Mouse (Mus musculus) MEL (cell line): ENCODE results near the gene Il4. TPM values are rescaled to one million over a fixed set of nuclear protein-coding genes. Genes with fewer than 3 reads are reported as not detected.

Source experiments
- DNase-seq: peaks from one replicate; pipeline ENCODE4 v3.0.0; 2011; ENCODE audit warnings: low read depth, low spot score
- H3K27ac ChIP-seq: 2 replicates; pipeline ENCODE4 v1.5.1; 2012; ENCODE audit warnings: low read depth, mild to moderate bottlenecking, control low read depth, low read length, moderate library complexity; ENCODE audit not compliant: control insufficient read depth
- H3K27me3 ChIP-seq, 2 experiments: fragments of 150-350 bp in 1 of 2; sonication (generic) in 1 of 2; 2 replicates each; pipeline ENCODE4 v1.6.1; 2012; ENCODE audit warnings: low read length in 2 of 2, mild to moderate bottlenecking in 2 of 2, improper control_type of control experiment in 1 of 2, moderate library complexity in 1 of 2; ENCODE audit not compliant: insufficient read depth in 2 of 2, control insufficient read depth in 1 of 2
- H3K36me3 ChIP-seq, 2 experiments: 2 replicates each; pipeline ENCODE4 v1.6.1; 2012 to 2014; ENCODE audit warnings: low read length in 2 of 2, improper control_type of control experiment in 1 of 2, inconsistent platforms in 1 of 2, mild to moderate bottlenecking in 1 of 2; ENCODE audit not compliant: insufficient read depth in 2 of 2, control insufficient read depth in 1 of 2
- H3K4me1 ChIP-seq, 2 experiments: fragments of 150-350 bp in 1 of 2; sonication (generic) in 1 of 2; 2 replicates each; pipeline ENCODE4 v1.6.1; 2012; ENCODE audit warnings: low read length in 2 of 2, improper control_type of control experiment in 1 of 2, mild to moderate bottlenecking in 1 of 2; ENCODE audit not compliant: insufficient read depth in 2 of 2, control insufficient read depth in 1 of 2
- H3K4me3 ChIP-seq, 2 experiments: fragments of 150-350 bp in 1 of 2; sonication (generic) in 1 of 2; 2 replicates each; pipeline ENCODE4 v1.5.1; 2012; ENCODE audit warnings: low read depth in 2 of 2, low read length in 2 of 2, mild to moderate bottlenecking in 2 of 2, moderate library complexity in 2 of 2, control low read depth in 1 of 2, improper control_type of control experiment in 1 of 2; ENCODE audit not compliant: control insufficient read depth in 1 of 2, insufficient read depth in 1 of 2
- H3K79me2 ChIP-seq: 2 replicates; pipeline ENCODE4 v1.6.1; 2012; ENCODE audit warnings: mild to moderate bottlenecking, low read length, moderate library complexity; ENCODE audit not compliant: control insufficient read depth, poor library complexity, insufficient read depth
- H3K9ac ChIP-seq: 2 replicates; pipeline ENCODE4 v1.6.1; 2012; ENCODE audit warnings: low read depth, mild to moderate bottlenecking, control low read depth, low read length, moderate library complexity; ENCODE audit not compliant: control insufficient read depth, poor library complexity, severe bottlenecking
- H3K9me3 ChIP-seq: fragments of 150-350 bp; sonication (generic); replicated peaks from 2 replicates; pipeline ENCODE4 v1.6.1; 2012; ENCODE audit warnings: mild to moderate bottlenecking, low read length, improper control_type of control experiment, moderate library complexity; ENCODE audit not compliant: insufficient read depth
- CHD2 ChIP-seq: IDR thresholded peaks from 2 replicates; pipeline ENCODE4 v1.6.1; 2011; ENCODE audit warnings: low read length, improper control_type of control experiment
- CTCF ChIP-seq, 3 experiments: IDR thresholded peaks in 2 of 3; conservative IDR thresholded peaks in 1 of 3; 2 replicates each; pipeline ENCODE4 v1.5.1; 2011 to 2012; ENCODE audit warnings: low read length in 3 of 3, low read depth in 2 of 3, mild to moderate bottlenecking in 2 of 3, improper control_type of control experiment in 1 of 3, inconsistent platforms in 1 of 3, mixed read lengths in 1 of 3, moderate library complexity in 1 of 3; ENCODE audit not compliant: control insufficient read depth in 1 of 3, insufficient read depth in 1 of 3, poor library complexity in 1 of 3, severe bottlenecking in 1 of 3
- E2F4 ChIP-seq: IDR thresholded peaks from 2 replicates; pipeline ENCODE4 v1.6.1; 2011; ENCODE audit warnings: low read depth, low read length, improper control_type of control experiment, borderline replicate concordance
- EP300 ChIP-seq, 2 experiments: IDR thresholded peaks; 2 replicates each; pipeline ENCODE4 v1.6.1; 2011; ENCODE audit warnings: improper control_type of control experiment in 2 of 2, low read length in 2 of 2, low read depth in 1 of 2, mild to moderate bottlenecking in 1 of 2
- ETS1 ChIP-seq: IDR thresholded peaks from 2 replicates; pipeline ENCODE4 v1.6.1; 2012; ENCODE audit warnings: low read depth, mild to moderate bottlenecking, inconsistent platforms, low read length, improper control_type of control experiment, moderate library complexity
- GATA1 ChIP-seq: IDR thresholded peaks from 2 replicates; pipeline ENCODE4 v1.6.1; 2011; ENCODE audit warnings: low read depth, low read length, improper control_type of control experiment
- HCFC1 ChIP-seq: IDR thresholded peaks from 2 replicates; pipeline ENCODE4 v1.6.1; 2012; ENCODE audit warnings: low read depth, mild to moderate bottlenecking, inconsistent platforms, low read length, improper control_type of control experiment, moderate library complexity
- JUND ChIP-seq: IDR thresholded peaks from 2 replicates; pipeline ENCODE4 v1.6.1; 2011; ENCODE audit warnings: low read depth, mild to moderate bottlenecking, improper control_type of control experiment, low read length
- KAT2A ChIP-seq: conservative IDR thresholded peaks from 2 replicates; pipeline ENCODE4 v1.6.1; 2012; ENCODE audit warnings: low read depth, low read length, improper control_type of control experiment, inconsistent platforms
- MAZ ChIP-seq: IDR thresholded peaks from 2 replicates; pipeline ENCODE4 v1.6.1; 2012; ENCODE audit warnings: low read depth, mild to moderate bottlenecking, inconsistent platforms, low read length, improper control_type of control experiment
- MEF2A ChIP-seq: IDR thresholded peaks from 2 replicates; pipeline ENCODE4 v1.6.1; 2014; ENCODE audit warnings: low read depth, mild to moderate bottlenecking, inconsistent platforms, low read length, improper control_type of control experiment; ENCODE audit not compliant: poor library complexity, insufficient replicate concordance, severe bottlenecking; ENCODE audit errors: extremely low read depth
- MXI1 ChIP-seq: IDR thresholded peaks from 2 replicates; pipeline ENCODE4 v1.6.1; 2011; ENCODE audit warnings: mild to moderate bottlenecking, low read depth, low read length, improper control_type of control experiment
- MYC ChIP-seq: IDR thresholded peaks from 2 replicates; pipeline ENCODE4 v1.6.1; 2011; ENCODE audit warnings: low read depth, mild to moderate bottlenecking, low read length, improper control_type of control experiment, moderate library complexity
- NRF1 ChIP-seq: IDR thresholded peaks from 2 replicates; pipeline ENCODE4 v1.6.1; 2014; ENCODE audit warnings: low read depth, mild to moderate bottlenecking, inconsistent platforms, low read length, improper control_type of control experiment, moderate library complexity; ENCODE audit not compliant: poor library complexity, insufficient read depth, severe bottlenecking
- POLR2A ChIP-seq, 2 experiments: IDR thresholded peaks; 2 replicates each; pipeline ENCODE4 v1.6.1; 2011 to 2012; ENCODE audit warnings: low read length in 2 of 2, mild to moderate bottlenecking in 2 of 2, control low read depth in 1 of 2, improper control_type of control experiment in 1 of 2, low read depth in 1 of 2, moderate library complexity in 1 of 2; ENCODE audit not compliant: control insufficient read depth in 1 of 2, insufficient read depth in 1 of 2, poor library complexity in 1 of 2
- POLR2AphosphoS2 ChIP-seq: IDR thresholded peaks from 2 replicates; pipeline ENCODE4 v1.6.1; 2011; ENCODE audit warnings: low read length, improper control_type of control experiment
- POLR2AphosphoS5 ChIP-seq: IDR thresholded peaks from 2 replicates; pipeline ENCODE4 v1.6.1; 2012; ENCODE audit warnings: low read depth, borderline replicate concordance, mild to moderate bottlenecking, inconsistent platforms, low read length, moderate library complexity, mixed read lengths
- RAD21 ChIP-seq: IDR thresholded peaks from 2 replicates; pipeline ENCODE4 v1.6.1; 2011; ENCODE audit warnings: mild to moderate bottlenecking, low read depth, low read length, improper control_type of control experiment
- RCOR1 ChIP-seq: IDR thresholded peaks from 2 replicates; pipeline ENCODE4 v1.6.1; 2012; ENCODE audit warnings: low read depth, mild to moderate bottlenecking, inconsistent platforms, low read length, improper control_type of control experiment
- SIN3A ChIP-seq: IDR thresholded peaks from 2 replicates; pipeline ENCODE4 v1.6.1; 2012; ENCODE audit warnings: low read length, improper control_type of control experiment, inconsistent platforms
- SMC3 ChIP-seq: IDR thresholded peaks from 2 replicates; pipeline ENCODE4 v1.6.1; 2011; ENCODE audit warnings: low read depth, low read length, improper control_type of control experiment
- TBP ChIP-seq: IDR thresholded peaks from 2 replicates; pipeline ENCODE4 v1.8.0; 2011; ENCODE audit warnings: low read depth, low read length, improper control_type of control experiment
- TCF12 ChIP-seq: IDR thresholded peaks from 2 replicates; pipeline ENCODE4 v1.6.1; 2014; ENCODE audit warnings: low read depth, mild to moderate bottlenecking, inconsistent platforms, low read length, improper control_type of control experiment, moderate library complexity
- UBTF ChIP-seq: IDR thresholded peaks from 2 replicates; pipeline ENCODE4 v1.6.1; 2012; ENCODE audit warnings: low read depth, mild to moderate bottlenecking, inconsistent platforms, low read length, improper control_type of control experiment, moderate library complexity, borderline replicate concordance; ENCODE audit not compliant: insufficient read depth
- USF1 ChIP-seq: IDR thresholded peaks from 2 replicates; pipeline ENCODE4 v1.6.1; 2014; ENCODE audit warnings: low read depth, mild to moderate bottlenecking, inconsistent platforms, low read length, improper control_type of control experiment, moderate library complexity
- USF2 ChIP-seq, 2 experiments: IDR thresholded peaks; 2 replicates each; pipeline ENCODE4 v1.6.1; 2011 to 2012; ENCODE audit warnings: improper control_type of control experiment in 2 of 2, low read length in 2 of 2, borderline replicate concordance in 1 of 2, inconsistent platforms in 1 of 2, low read depth in 1 of 2, mild to moderate bottlenecking in 1 of 2; ENCODE audit not compliant: insufficient read depth in 1 of 2
- ZKSCAN1 ChIP-seq: IDR thresholded peaks from 2 replicates; pipeline ENCODE4 v1.6.1; 2012; ENCODE audit warnings: low read depth, mild to moderate bottlenecking, inconsistent platforms, low read length, improper control_type of control experiment, moderate library complexity
- ZMIZ1 ChIP-seq: IDR thresholded peaks from 2 replicates; pipeline ENCODE4 v1.6.1; 2012; ENCODE audit warnings: low read depth, mild to moderate bottlenecking, inconsistent platforms, low read length, improper control_type of control experiment, moderate library complexity
- ZNF384 ChIP-seq: IDR thresholded peaks from 2 replicates; pipeline ENCODE4 v1.6.1; 2012; ENCODE audit warnings: low read depth, mild to moderate bottlenecking, inconsistent platforms, low read length, improper control_type of control experiment
- polyA plus RNA-seq, 2 experiments: library from polyadenylated mRNA; stranded (reverse) in 1 of 2; unstranded in 1 of 2; fragments of >175 nt in 1 of 2; fragments of >200 nt in 1 of 2; gene quantifications; 2 replicates each; pipeline versions ENCODE4 v1.2.1 to v1.2.4; 2012; ENCODE audit warnings: low replicate concordance in 2 of 2, low read depth in 1 of 2; ENCODE audit not compliant: insufficient read length in 2 of 2, insufficient read depth in 1 of 2, missing spikeins in 1 of 2
- total RNA-seq: library from RNA; depleted of rRNA; stranded (reverse); fragments of 300-350 nt; gene quantifications from 2 replicates; pipeline ENCODE4 v1.2.3, GENCODE M21; 2012

Gene Il4
- total and polyA plus RNA-seq, 3 experiments = 4.3 to 10.4 TPM; not detected in 1

DNA sequence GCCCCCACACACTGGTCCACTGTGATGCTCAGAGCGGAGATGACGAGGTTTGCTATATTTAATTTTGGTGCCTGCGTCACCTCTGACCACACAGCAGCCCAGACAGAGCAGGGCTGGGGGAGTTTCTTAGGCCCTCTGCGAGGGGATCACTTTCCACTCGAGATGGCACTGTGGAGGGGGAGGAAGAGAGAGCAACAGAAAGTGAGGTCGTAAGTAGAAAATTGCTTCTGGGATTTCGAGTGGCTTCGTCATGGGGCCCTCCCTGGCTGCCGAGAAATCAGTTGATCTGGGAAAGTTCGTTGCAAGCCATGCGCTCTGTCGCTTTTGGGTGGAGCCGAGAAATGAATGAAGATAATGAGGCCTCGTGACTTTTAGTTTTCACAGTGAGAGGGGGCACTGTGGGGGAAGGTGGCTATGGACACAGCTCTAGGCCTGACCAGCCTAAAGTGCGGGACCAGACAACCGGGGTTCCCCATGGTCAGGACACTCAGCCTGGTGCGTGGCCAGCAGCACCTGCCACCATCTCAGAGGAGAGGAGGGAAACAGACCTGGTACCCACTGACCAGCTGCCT is 8.4 kb upstream of the Il4 start (continued):
- TF ChIP-seq RCOR1 (peak; percentile 57; the same call in 1 of the 2 replicates), POLR2AphosphoS5 (peak; percentile 66; the same call in 1 of the 2 replicates), ZMIZ1 (no peak), SMC3 (no peak), EP300 (IDR thresholded peaks at IDR 0.05; ENCODE audit: low read depth in 1 of 2, low read length in 2 of 2) (peak; percentile 83 to 96), MEF2A (no peak), NRF1 (peak; percentile 75), KAT2A (no peak; the same call in 1 of the 2 replicates), TCF12 (peak; percentile 85), CTCF (IDR thresholded peaks at IDR 0.05 in 2 of 3, conservative IDR thresholded peaks at IDR 0.05 in 1 of 3; ENCODE audit: control insufficient read depth in 1 of 3, insufficient read depth in 1 of 3, low read depth in 2 of 3, low read length in 3 of 3, poor library complexity in 1 of 3, severe bottlenecking in 1 of 3) (no peak), ETS1 (peak; percentile 92), SIN3A (peak; percentile 73), MAZ (peak; percentile 76), E2F4 (no peak), TBP (peak; percentile 81), UBTF (no peak), MXI1 (peak; percentile 66; the same call in 1 of the 2 replicates), CHD2 (no peak), USF1 (peak; percentile 93), JUND (no peak)

DNA sequence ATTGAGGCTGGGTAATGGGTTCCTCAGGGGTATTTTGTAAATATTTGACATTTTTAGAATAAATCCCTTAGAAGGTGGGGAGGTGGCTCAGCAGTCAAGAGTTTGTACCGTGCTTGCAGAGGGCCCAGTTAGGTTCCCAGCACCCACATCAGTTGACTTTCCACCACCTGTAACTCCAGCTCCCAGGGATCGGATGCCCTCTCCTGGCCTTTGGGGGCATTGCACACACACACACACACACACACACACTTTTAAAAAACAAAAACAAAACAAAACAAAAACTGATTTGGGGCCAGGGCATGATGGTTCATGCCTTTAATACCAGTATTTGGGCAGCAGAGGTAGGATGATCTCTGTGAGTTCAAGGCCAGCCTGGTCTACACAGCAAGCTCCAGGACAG is 5.7 kb upstream of the Il4 start:
- Histone ChIP-seq H3K36me3 (peaks cover 0 to 67% of the 10 kb centered on the region in 2 experiments; a peak in 2 of 4 replicates), H3K27me3 (no peaks in the 10 kb centered on the region), H3K27ac (peak overlapping the region; percentile 0; the same call in 1 of the 2 replicates), H3K9ac (no peak overlapping the region), H3K79me2 (peaks cover 2% of the 10 kb centered on the region; the same call in 1 of the 2 replicates), H3K9me3 (no peaks in the 10 kb centered on the region), H3K4me3 (no peak overlapping the region), H3K4me1 (peaks cover 61 to 82% of the 10 kb centered on the region in 2 experiments)
- TF ChIP-seq USF2 (IDR thresholded peaks at IDR 0.05; ENCODE audit: borderline replicate concordance in 1 of 2, insufficient read depth in 1 of 2, low read depth in 1 of 2, low read length in 2 of 2) (no peak), ZKSCAN1 (no peak), POLR2AphosphoS5 (no peak), POLR2A (IDR thresholded peaks at IDR 0.05; ENCODE audit: control insufficient read depth in 1 of 2, insufficient read depth in 1 of 2, low read depth in 1 of 2, low read length in 2 of 2, poor library complexity in 1 of 2) (no peak), CHD2 (no peak), ZNF384 (no peak), CTCF (IDR thresholded peaks at IDR 0.05 in 2 of 3, conservative IDR thresholded peaks at IDR 0.05 in 1 of 3; ENCODE audit: control insufficient read depth in 1 of 3, insufficient read depth in 1 of 3, low read depth in 2 of 3, low read length in 3 of 3, poor library complexity in 1 of 3, severe bottlenecking in 1 of 3) (peak; percentile 33 to 62 (median 52); a peak in 5 of 6 replicates), HCFC1 (no peak), RAD21 (peak; percentile 51), UBTF (no peak), SMC3 (peak; percentile 47), GATA1 (no peak), MEF2A (no peak), TCF12 (no peak), MYC (no peak), NRF1 (no peak), POLR2AphosphoS2 (no peak)
- no peak for DNase-seq
